Mouse (Mus musculus) thymus, postnatal 10 days (tissue): Measurements from ENCODE around the gene Anks1b.

Experiments used
- DNase-seq, 2 experiments: peaks; one replicate each; pipeline ENCODE4 v3.0.0; 2021; ENCODE audit warnings: low spot score in 2 of 2

Gene Anks1b

GRCm38 (mm10) chr10:90809911-90810590, 936.7 kb downstream of the Anks1b start:
- DNase-seq = no peak

- DNase-seq = no peak
These were observed 938.1 kb downstream of the Anks1b start for GRCm38 (mm10) chr10:90811446-90811845.

- no peak for DNase-seq
These were observed 940.0 kb downstream of the Anks1b start for GRCm38 (mm10) chr10:90813326-90813725.

- DNase-seq = no peak
These were observed 941.1 kb downstream of the Anks1b start for GRCm38 (mm10) chr10:90814412-90814811.

GRCm38 (mm10) chr10:90818246-90818937, 945.1 kb downstream of the Anks1b start:
- DNase-seq = no peak

- no peak for DNase-seq
These were observed 950.1 kb downstream of the Anks1b start for GRCm38 (mm10) chr10:90823438-90823837.

- DNase-seq = no peak
These were observed 951.4 kb downstream of the Anks1b start for GRCm38 (mm10) chr10:90824692-90825091.

GRCm38 (mm10) chr10:90826939-90827338, 953.6 kb downstream of the Anks1b start:
- no peak for DNase-seq

GRCm38 (mm10) chr10:90828581-90829393, 955.5 kb downstream of the Anks1b start:
- no peak for DNase-seq

- no peak for DNase-seq
These were observed 956.3 kb downstream of the Anks1b start for GRCm38 (mm10) chr10:90829394-90830267.

- DNase-seq = no peak
These were observed 956.9 kb downstream of the Anks1b start for GRCm38 (mm10) chr10:90830268-90830585.

- no peak for DNase-seq
These were observed 957.4 kb downstream of the Anks1b start for GRCm38 (mm10) chr10:90830591-90831287.

- no peak for DNase-seq
These were observed 957.9 kb downstream of the Anks1b start for GRCm38 (mm10) chr10:90831288-90831626.

GRCm38 (mm10) chr10:90834306-90834705, 961.0 kb downstream of the Anks1b start:
- DNase-seq = no peak

GRCm38 (mm10) chr10:90835195-90835594, 961.9 kb downstream of the Anks1b start:
- no peak for DNase-seq

- DNase-seq = no peak
These were observed 966.5 kb downstream of the Anks1b start for GRCm38 (mm10) chr10:90839611-90840335.

GRCm38 (mm10) chr10:90842398-90842797, 969.1 kb downstream of the Anks1b start:
- no peak for DNase-seq

GRCm38 (mm10) chr10:90851077-90851476, 977.8 kb downstream of the Anks1b start:
- DNase-seq = no peak

GRCm38 (mm10) chr10:90851999-90852398, 978.7 kb downstream of the Anks1b start:
- no peak for DNase-seq

- no peak for DNase-seq
These were observed 979.1 kb downstream of the Anks1b start for GRCm38 (mm10) chr10:90852432-90852831.

- no peak for DNase-seq
These were observed 983.4 kb downstream of the Anks1b start for GRCm38 (mm10) chr10:90856668-90857067.
